Mouse (Mus musculus) layer of hippocampus, postnatal 14 days (tissue): Measurements from ENCODE around the gene Gm2237. TPM values are rescaled to one million over a fixed set of nuclear protein-coding genes. Genes with fewer than 3 reads are reported as not detected.
"Not testable (repeated sequence)": the region's sequence is repeated elsewhere in the genome, so short reads cannot be mapped to it uniquely, and the experiment has no call there.

Source experiments
- DNase-seq, 2 experiments: peaks; one replicate each; pipeline ENCODE4 v3.0.0; 2021 to 2022; ENCODE audit warnings: low spot score in 2 of 2, mixed read lengths in 1 of 2
- long read RNA-seq, 2 experiments: library from polyadenylated mRNA; stranded (forward); transcript quantifications; one replicate each; pipeline ENCODE4 v2.0.0; 2021
- total RNA-seq, 2 experiments: library from RNA; stranded (reverse); gene quantifications; 2 replicates each; pipeline ENCODE4 v1.2.3; 2021

Gm2237 gene
- total RNA-seq: 1 to 10 TPM; 7.1 to 8.3 TPM
- long read RNA-seq, experiment 1: 0 reads
- long read RNA-seq, experiment 2, partial matches to known transcripts: 0 of 1 reads
- long read RNA-seq, experiment 2, other reads (novel, unspliced or antisense): 0 of 1 reads

DNA sequence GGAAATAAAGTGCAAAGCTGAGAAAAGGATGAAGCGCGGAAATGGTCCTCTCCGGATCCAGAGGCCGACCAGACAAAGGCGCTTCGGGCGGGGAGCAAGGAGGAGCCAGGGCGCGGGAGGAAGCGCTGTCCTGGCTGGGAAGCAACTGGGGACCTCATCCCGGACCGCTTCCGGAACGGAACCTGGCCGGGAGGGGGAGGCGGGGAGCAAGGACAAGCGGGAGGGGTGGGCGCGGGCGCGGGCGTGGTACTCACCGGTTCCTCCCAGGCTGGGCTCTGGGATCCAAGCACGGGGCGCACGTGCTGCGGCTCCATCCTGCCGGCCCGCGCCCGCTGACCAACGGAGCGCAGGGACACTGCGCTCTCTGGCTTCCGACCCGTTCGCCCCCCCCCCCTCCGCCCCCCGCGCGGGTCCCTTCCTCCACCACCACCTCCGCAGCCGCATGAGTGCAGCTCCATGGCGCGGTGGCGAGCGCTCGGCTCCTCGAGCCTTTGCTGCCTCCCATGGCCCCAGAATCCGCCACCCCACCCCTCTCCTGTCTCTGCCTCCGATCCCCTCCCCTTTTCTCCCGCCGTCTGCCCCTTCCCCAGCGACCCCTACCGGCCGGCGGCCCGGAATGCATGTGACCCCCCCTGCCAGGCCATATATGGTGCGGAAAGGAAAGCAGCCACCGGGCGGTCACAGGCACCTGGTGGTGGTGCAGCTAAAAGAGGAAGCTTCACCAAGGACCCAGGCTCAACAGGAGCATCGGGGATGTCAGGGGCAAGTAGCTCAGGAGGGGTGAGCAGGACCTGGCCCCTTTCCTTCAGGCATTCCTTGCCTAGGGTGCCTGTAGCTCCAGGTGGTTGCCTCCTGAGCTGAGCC lies at the start of gene Gm2237:
Gene Gm2237 (minus strand): TSS at position 332 of the 864 bp plus-strand sequence.
- DNase-seq: peak; percentile 3 to 15

DNA sequence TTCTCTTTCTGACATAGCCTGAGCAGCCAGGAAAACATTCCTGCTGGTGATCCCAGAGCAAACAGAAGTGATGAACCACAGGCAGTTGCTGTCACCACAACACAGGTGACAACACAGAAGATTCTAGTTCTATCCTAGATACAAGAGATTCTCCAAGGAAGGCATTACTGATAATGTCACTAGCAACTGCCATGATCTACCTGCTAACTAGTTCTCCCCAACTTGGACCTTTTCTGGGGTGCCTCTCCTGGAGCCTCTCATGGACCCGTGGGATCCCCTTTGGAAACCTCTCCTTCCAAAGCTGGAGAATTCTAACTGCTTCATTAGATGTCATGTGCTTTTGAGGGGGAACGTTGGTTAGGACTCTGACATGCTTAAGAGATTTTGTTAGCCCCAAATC lies 17.5 kb upstream of the Gm2237 start, which contains the start of gene Gm5458:
Gene Gm5458 (minus strand): TSS at position 101 of the 400 bp plus-strand sequence.
- DNase-seq: not testable (repeated sequence)

DNA sequence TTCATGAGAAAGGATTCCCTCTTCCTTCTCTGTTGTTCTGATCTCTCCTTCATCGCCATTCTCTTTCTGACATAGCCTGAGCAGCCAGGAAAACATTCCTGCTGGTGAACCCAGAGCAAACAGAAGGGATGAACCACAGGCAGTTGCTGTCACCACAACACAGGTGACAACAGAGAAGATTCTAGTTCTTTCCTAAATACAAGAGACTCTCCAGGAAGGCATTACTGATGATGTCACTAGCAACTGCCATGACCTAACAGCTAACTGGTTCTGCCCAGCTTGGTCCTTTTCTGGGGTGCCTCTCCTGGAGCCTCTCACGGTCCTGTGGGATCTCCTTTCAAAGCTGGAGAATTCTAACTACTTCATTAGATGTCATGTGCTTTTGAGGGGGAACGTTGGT lies 35.1 kb downstream of the Gm2237 start, which contains the start of gene Gm2244:
Gene Gm2244 (minus strand): TSS at position 101 of the 400 bp plus-strand sequence.
- DNase-seq: not testable (repeated sequence)

Other genes starting within 250 kb of the Gm2237 start
- not detected for gene Gm21738, start 166.2 kb downstream of the Gm2237 start, total RNA-seq
- not detected for gene Gm2244, start 35.2 kb downstream of the Gm2237 start, total RNA-seq
- not detected for gene Gm5458, start 17.4 kb upstream of the Gm2237 start, total RNA-seq
- 10 to 100 TPM in 1 of 2 experiments, 1 to 10 TPM in 1; 8.6 to 17.2 TPM for gene Nid2, start 166.1 kb upstream of the Gm2237 start, total RNA-seq
- gene Rtraf, start 238.7 kb upstream of the Gm2237 start, total RNA-seq: 10 to 100 TPM; 55.6 to 59.1 TPM